ENCODE assay signal across 24 mouse cellular contexts in genomic region chr1:59063697-59064096, GRCm38 (mm10). TPM values are rescaled to one million over a fixed set of nuclear protein-coding genes. Genes with fewer than 3 reads are reported as not detected.
"Had no signal": no experiment of that assay in that cellular context is flagged by ENCODE, and none has a peak within 500 bp of the region (broad histone marks: within the 10 kb centered on the region; RNA-seq: fewer than 3 reads in every experiment).

No protein-coding gene starts in this region.

- H3K9ac ChIP-seq: liver, embryonic 13.5 days; liver, embryonic 15.5 days; liver, postnatal 0 days; lung, embryonic 14.5 days; midbrain, embryonic 12.5 days; neural tube, embryonic 12.5 days had no signal

- H3K4me1 ChIP-seq: liver, embryonic 13.5 days; liver, embryonic 15.5 days; midbrain, embryonic 10.5 days; midbrain, embryonic 12.5 days; neural tube, embryonic 12.5 days had no signal

- DNase-seq: liver, embryonic 13.5 days; liver, postnatal 0 days; lung, embryonic 14.5 days; lung, postnatal 10 days; lung, postnatal 4 days; midbrain, embryonic 14.5 days; right cerebral cortex, postnatal 25 days; right cerebral cortex, postnatal 4 days; spleen, adult 18-20 months; thymus, adult 18-20 months; thymus, postnatal 14 days; thymus, postnatal 36 days had no signal

- H3K27me3 ChIP-seq: liver, embryonic 13.5 days; liver, embryonic 15.5 days; midbrain, embryonic 12.5 days; neural tube, embryonic 12.5 days had no signal

- H3K4me2 ChIP-seq: liver, embryonic 13.5 days; liver, embryonic 15.5 days; lung, embryonic 14.5 days; midbrain, embryonic 12.5 days; neural tube, embryonic 12.5 days had no signal

- H3K36me3 ChIP-seq: liver, embryonic 13.5 days; liver, embryonic 15.5 days; midbrain, embryonic 10.5 days; midbrain, embryonic 12.5 days; neural tube, embryonic 12.5 days had no signal

- H3K27ac ChIP-seq: liver, embryonic 13.5 days; liver, embryonic 15.5 days; midbrain, embryonic 10.5 days; midbrain, embryonic 12.5 days; neural tube, embryonic 12.5 days had no signal

- H3K4me3 ChIP-seq: liver, embryonic 13.5 days; liver, embryonic 15.5 days; midbrain, embryonic 10.5 days; midbrain, embryonic 12.5 days; neural tube, embryonic 12.5 days had no signal

- ATAC-seq: liver, postnatal 0 days; midbrain, embryonic 16.5 days had no signal

- H3K9me3 ChIP-seq: liver, embryonic 13.5 days; liver, embryonic 15.5 days; midbrain, embryonic 10.5 days; midbrain, embryonic 12.5 days; neural tube, embryonic 12.5 days had no signal

RNA-seq across cellular contexts. Expression of gene C2cd6, which starts 31.0 kb away (rescaled TPM):
- total RNA-seq: megakaryocyte, adult 5-6 weeks; megakaryocyte-erythroid progenitor cell, adult 5-6 weeks; neutrophil, adult 5-6 weeks had no signal
- polyA plus RNA-seq: liver, embryonic 13.5 days; liver, embryonic 15.5 days; liver, postnatal 0 days; lung, embryonic 14.5 days; lung, embryonic 16.5 days; midbrain, embryonic 10.5 days; midbrain, embryonic 12.5 days; midbrain, embryonic 16.5 days; small intestine, adult 2 months; stomach, embryonic 14.5 days; thymus, postnatal 0 days had no signal
